Mouse (Mus musculus) c-Kit-positive CD71-positive TER-119-negative erythroid progenitor cells, embryonic 14.5 days (primary cell): ENCODE measurements at regions not wholly inside any gene's neighbourhood (a gene's known extent, or its start where the extent isn't known, plus 50 kb on each side); places are given as distances from the start of the nearest gene placed in this dataset.

Source experiments
- DNase-seq: peaks from one replicate; pipeline ENCODE4 v3.0.0-alpha.2; 2013; ENCODE audit warnings: low read depth

GRCm38 (mm10) chr6:98467563-98467962 lies 125.0 kb upstream of the Gm765 start:
- DNase-seq: no peak

GRCm38 (mm10) chr6:98452277-98452676 lies 109.7 kb upstream of the Gm765 start:
- DNase-seq: no peak

- no peak for DNase-seq
Measured at GRCm38 (mm10) chr6:98435676-98436075, 93.1 kb upstream of the Gm765 start.

- DNase-seq: no peak
Measured at GRCm38 (mm10) chr6:98433286-98433685, 90.7 kb upstream of the Gm765 start.

- DNase-seq: no peak
Measured at GRCm38 (mm10) chr6:98429120-98429519, 86.6 kb upstream of the Gm765 start.

- no peak for DNase-seq
Measured at GRCm38 (mm10) chr6:98402605-98403004, 60.1 kb upstream of the Gm765 start.

- DNase-seq: no peak
Measured at GRCm38 (mm10) chr6:98394589-98394988, 52.0 kb upstream of the Gm765 start.
